Mouse (Mus musculus) megakaryocyte, adult 5-6 weeks (primary cell): ENCODE measurements at regions not wholly inside any gene's neighbourhood (a gene's known extent, or its start where the extent isn't known, plus 50 kb on each side); places are given as distances from the start of the nearest gene placed in this dataset.
A peak's percentile ranks its signal among the peaks of the same experiment; 100 is the strongest.

Experiments used
- ATAC-seq: 2 replicates; pipeline ENCODE4 v1.8.0; 2016; ENCODE audit warnings: mild to moderate bottlenecking, inconsistent platforms; ENCODE audit not compliant: poor library complexity, severe bottlenecking

DNA sequence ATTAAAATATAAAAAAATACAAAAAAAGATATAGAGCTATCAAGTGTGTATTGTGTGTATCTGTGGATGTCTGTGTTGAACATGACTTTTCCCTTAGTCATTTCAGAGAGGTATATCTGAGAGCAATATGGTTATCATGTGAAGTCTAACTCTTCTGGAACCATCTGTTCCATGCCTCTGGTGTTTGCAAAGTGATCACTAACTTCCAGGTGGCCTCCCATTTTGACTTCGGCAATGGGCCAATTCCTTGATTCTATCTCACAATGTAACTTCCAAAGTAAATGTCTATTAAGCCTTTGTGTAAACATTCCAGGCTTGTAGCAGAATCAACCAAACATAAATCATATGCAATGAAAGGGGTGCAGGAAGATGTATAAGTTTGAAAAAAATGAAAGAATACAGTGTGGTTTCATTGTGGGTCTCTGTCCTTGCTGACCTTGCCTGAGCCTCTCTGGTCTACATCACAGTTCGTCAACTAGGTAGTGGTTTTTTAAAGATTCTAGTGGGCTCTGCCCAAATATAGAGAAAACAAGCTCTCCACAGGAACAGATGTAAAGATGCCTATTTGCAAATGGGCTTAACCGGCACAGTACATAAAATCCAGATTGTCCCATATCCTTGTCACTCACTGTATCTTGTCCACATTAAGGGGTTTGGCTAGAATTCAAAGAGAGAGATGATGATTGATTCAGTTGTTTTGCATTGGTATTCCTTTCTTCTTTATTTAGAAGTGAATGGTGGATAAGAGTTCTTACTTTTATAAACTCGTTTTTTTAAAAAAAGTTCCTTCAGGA, 185.2 kb upstream of the Jag1 start:
- no peak for ATAC-seq

DNA sequence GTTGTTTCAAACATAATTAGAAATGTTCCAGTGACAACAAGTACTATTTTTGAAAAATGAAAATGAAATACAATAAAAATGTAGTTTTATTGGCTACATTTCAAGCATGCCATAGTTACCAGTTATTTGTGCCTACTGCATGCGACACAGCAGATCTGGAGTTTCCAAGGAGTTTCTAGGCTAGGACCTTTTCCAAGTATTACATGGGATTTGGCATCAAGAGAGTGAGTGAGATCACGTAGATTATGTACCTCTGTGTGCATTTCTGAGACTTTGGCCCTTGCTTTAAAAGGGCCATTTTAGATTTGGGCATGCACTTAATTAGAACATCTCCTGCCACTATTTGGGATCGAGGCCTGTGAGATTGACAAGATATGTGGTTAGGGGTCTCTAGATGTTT, 172.8 kb upstream of the Jag1 start:
- no peak for ATAC-seq

DNA sequence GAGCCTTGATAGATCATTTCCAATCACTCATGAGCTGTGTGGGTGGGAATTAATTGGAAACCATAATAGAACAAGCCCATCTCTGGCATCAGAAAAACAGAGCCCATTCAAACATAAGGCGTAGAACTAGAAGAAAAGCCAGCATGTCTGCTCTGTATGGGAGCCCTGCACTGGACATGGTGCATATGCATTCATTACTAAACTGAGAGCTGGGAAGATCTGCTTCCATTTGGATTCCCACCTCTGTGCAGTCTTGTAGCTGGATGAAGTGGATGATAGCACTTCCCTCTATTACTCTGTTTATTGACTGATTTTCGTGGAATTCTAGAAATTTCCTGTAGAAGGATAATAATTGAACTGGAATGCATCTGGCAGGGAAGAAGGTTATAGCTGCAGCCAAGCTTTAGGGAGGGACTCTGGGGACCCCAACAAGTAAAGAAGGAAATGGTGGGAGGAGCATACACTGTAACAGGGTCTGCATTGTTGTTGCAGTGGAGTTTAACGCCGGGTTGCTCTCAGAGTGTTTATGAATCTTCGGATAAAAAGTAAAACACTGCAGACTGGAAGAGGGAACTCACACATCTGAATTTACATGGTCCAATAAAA, 155.2 kb upstream of the Jag1 start:
- ATAC-seq, result no peak

DNA sequence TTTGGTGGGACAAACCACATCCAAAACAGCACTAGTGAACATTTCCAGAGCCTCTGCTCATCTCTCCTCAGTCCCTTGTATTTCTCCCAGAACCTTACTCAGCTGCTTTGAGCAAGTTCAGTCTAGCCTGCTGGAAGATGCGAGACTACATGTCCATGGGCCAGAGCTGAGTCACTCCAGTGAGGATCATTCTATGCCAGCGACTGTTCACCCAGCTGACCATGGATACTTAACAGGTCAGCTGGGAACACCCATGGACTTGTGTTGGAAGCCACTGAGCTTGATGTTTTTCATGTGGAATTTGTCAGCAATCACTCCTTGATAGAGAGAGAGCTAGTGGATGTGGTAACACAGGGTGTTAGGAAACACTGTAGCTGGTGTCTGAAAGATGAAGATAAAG, 146.5 kb upstream of the Jag1 start:
- ATAC-seq, result no peak

DNA sequence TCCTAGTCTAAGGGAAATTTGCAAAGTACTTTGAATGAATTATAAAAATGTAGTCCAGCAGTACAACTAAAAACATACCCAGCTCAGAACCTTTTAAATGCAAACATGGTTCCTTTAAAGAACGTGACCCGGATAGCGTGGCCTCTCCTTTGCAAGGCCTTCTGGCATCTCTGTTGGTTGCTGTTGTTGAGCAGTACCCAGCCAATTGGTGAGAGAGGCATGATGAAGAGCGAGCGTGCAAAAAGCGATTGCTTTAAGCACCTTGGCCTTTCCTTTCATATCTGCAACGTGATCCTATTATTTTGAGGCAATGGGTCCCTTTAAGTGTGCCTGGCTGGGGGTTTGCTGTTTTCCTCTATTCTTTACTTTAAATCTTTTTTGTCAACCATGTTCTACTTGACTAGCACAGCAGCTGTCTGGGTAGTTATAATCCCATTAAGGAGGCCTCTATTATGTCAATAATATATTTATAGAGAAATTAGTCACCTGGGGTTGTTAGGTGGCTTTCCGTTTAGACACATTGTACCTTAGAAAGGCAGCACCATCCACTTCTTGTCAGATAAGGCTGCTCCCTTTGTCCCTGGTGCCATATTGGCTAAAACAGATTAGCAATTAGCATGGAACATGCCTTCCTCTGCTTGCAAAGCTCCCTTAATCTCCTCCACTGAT, 141.5 kb upstream of the Jag1 start:
- no peak for ATAC-seq

DNA sequence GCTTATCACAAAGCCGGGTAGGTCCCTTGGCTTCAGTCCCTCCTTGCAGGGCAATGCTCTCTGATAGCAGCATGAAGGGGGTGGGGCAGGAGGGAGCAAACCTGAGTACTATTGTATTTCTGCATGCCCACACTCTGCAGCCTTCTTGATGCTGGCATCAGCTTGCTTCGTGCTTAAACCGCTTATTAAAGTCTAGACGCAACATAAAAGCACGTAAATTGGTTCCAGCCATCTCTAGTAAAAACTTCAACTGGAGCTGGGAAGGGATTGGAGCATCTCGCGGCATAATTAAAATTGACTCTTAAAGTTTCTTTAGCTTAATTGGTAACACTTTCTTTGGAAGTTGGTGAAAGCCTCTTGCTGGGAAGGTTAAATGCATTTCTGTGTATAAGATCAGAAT, 131.5 kb upstream of the Jag1 start:
- ATAC-seq, result no peak

DNA sequence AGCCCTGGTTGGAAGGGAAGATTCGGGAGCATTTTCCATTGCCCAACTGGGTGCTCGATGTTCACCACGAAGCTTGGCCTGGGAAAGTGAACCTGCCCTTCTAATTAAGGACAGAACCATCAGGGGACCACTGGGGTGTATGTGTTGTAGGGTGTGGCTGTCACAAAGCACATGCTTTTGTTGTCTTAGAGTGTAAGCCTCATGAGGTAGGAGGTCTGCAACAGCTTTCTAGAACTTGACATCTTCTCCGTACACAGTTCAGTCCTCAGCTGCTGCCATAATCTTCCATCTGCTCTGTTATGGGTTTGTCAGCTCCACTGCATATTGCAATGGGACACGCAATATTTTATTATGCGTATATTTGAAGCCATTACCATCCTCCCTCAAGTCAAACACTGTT, 127.9 kb upstream of the Jag1 start:
- ATAC-seq, result no peak

DNA sequence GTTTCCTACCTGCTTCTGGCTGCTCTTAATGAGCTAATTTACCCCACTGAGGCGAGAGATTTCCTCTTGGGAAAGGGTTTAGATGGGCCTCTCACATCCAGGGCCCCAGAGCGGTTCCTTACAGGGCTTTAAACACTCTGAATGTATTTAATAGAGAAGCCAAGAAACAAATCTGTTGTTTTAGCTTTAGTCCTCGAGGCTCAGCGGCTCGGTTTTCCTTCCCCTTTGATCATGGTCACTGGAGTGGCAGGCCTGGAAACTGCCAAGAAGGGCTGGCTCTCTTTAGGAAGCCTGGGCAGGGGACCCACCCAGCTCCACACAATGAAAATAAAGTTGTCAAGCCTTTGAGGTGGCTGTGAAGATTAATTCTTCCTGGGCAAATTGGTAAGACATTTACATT, 127.5 kb upstream of the Jag1 start:
- ATAC-seq, result no peak

DNA sequence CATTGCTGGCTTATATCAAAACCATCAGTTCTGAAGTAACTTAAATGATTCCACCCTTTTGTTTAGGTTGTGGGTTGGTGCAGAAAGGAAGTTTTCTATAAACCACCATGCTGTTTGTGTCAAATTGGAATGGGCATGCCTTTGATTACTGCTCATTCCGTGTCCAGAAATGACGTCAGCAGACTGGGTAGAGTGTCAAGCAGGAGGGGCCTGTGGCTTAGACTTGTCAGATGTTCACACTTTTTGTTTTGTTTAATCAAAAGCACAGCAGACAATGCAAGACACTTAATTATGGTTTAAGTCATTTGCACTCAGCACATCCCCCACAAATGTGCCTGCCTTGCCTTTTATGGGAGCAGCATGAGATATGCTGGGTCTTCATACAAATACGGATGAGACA, 120.5 kb upstream of the Jag1 start:
- ATAC-seq, result no peak

DNA sequence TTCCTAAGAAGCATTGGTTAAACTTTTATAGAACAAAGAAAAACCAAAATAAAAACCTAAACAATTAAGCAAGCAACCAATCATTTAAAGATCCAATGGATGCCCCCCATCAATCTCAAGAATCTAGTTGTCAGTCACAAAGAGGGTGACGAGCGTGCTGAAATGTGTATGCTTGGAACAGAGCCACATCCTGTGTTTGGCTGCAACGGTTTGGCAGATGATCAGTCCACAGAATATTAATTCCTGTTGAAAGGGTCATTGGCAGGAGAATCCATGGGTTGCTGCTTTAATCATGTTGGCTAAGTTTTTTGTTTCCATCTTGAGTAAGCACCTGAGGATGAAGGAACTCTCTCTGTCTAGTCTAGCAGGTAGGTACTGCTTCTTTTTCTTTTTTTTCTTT, 117.5 kb upstream of the Jag1 start:
- ATAC-seq, result no peak

DNA sequence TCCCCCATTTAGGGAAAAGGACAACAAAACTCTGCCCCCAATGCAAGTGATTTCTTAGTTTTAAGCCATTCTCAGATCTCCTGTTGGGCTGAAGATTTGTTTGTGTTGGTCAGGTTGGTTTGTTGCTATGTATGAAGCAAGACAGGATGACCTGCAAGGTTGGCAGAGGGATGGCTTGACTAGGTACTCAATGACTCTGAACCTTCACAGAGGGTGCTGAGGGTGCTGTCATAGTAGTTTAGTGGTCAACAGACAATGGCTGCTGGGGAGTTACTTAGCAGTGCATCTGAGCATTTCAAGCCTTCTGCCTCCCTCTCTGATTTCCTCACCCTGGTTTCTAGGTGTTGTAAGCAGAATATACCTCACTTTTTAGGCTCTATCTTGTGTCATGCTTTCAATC, 114.7 kb upstream of the Jag1 start:
- no peak for ATAC-seq

DNA sequence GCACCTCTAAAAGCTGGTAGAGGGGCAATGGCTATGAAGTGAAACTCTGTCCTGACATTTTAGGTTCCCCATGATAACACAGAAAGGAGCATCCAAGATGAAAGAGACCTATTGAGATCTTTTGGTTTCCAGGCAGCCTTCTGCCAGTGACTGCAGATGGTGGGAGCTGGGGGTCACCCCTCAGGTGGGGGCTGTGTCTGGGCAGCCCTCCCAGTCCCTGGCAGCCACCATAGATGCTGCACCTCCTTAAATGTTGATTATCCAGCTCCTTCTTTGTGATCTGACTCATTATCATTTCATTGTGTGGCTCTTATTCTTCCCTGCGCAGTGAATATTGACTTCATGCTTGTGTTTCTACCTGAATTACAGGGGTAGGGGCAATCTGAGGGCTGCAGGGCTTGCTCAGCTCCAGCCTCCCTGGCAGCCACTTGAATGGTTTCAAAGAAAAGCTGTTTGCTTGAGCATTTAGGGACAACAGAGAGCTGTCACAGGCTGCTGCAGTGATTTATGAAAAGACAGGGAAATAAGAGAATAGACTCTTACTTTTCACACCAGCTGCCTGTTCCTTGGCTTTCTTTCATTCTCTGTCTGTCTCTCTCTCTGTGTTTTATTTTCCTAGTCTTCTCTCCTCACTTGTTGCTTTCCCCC, 113.1 kb upstream of the Jag1 start:
- ATAC-seq, result no peak

DNA sequence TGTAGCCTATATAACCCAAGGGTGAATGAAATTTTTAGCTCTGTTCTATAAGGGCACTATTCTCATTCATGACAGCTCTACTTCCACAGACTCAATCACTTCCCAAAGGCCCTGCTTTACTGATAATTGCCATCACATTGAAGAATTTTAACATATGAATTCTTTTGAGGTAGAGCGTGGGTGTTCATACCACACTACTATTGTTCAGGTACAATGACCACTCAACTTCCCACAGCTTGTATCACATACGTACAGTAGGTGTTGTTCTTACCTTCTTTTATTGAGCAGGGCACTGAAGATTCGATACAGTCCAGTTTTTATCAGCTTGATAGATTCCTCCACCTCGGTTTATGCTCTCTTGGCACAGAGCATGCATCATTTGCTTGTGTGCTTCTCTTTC, 111.1 kb upstream of the Jag1 start:
- no peak for ATAC-seq

DNA sequence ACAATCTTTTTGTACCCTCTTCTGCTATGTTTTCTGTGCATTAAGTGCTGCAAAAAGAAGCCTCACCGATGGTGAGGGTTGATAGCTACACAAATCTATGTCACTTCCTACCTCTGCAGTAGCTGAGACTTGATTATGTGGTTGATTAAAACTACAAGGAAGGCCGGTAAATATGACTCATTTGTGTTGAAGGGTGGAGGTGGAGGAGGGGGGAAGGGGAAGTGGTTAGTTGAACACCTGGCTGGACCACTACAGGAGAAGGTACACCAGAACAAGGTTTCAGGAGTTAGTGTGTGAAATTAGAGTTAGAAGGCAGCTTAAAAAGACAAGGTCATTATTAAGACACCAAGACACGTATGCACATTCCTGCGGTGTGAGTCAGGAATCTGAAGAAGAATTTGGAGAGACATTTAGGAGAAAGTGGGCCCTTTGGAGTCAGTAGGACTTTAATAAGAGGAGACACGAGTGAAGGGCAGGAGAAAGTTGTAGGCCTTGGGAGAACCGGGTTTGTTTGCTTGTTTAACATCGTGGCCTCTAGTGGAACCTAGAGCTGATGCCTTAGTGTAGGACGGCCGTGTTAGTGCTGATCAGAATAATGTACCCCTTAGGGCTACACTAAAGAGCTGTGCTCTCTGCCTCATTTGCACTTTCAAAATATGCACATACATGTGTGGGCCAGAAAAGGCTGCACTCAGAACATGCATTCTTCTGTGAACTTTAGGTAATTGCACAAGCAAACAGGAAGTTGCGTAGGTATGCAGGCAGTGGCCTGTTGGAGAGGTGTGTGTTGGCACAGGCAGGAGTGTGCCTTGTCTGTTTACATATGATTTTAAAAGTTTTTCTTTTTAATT, 108.5 kb upstream of the Jag1 start:
- ATAC-seq, result 0 out of 2 replicates have a peak, but pooled peaks have one; percentile 12

DNA sequence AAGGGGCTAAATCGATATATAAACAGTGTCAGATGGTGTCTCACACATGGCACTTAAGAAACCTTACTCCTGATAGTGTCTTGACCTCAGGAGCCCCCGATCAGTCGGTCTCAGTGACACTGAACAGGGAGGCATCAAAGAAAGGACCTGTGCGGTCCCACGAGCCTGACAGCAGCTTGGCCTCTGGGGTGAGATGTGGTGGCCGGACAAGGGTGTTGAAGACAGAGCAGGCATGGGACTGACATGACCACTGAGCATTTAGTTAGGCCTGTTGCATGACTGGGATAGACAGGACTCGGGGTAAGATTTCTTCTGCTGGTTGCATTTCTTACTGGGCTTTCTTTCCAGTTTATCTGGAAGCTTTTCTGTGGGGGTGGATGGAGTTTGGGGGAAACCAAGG, 99.3 kb upstream of the Jag1 start:
- no peak for ATAC-seq

DNA sequence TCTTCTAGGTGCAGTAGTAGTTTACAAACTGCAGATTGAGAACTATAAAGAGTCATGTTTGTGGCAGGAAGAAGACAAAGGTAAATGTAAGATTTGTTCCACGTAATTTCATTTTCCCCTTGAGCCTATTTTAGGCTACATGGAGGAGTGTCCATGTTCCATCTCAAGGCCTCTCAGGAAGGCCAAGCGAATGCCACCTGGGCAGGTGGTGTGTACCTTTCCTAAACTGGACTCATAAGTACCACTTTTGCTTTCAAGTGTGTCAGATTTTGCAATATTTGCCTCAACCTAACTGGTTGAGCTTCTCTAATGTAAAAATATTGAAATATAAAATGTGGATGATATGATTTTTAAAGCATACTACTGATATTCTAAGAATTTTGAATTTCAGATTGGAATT, 91.4 kb upstream of the Jag1 start:
- ATAC-seq, result no peak

DNA sequence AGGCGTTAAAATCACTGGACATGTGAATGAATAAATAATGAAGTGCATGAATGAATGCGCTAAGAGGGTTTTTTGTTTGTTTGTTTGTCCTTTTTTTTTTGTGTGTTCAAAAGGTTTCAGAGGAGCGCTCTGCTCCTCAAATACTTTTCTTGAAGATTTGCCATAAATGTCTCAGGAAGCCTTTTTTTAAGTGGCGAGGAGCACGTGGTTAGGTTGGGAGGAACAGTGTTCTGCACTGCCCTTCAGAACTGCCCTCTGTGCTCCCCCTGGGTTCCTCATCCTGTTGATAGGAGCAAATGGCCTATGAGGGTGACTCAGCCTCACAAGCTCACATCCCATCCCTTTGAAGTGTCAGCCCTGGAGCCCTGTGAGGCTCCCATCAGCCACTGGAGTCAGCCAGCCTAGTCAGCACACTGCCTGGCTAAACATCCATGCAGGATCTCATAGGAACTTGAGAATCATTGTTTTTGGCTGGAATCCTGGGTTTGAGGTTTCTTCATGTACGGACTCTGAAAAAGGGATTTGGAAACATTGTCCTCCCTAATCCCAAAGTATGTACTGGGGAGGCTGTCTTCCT, 87.9 kb upstream of the Jag1 start:
- ATAC-seq, result no peak

DNA sequence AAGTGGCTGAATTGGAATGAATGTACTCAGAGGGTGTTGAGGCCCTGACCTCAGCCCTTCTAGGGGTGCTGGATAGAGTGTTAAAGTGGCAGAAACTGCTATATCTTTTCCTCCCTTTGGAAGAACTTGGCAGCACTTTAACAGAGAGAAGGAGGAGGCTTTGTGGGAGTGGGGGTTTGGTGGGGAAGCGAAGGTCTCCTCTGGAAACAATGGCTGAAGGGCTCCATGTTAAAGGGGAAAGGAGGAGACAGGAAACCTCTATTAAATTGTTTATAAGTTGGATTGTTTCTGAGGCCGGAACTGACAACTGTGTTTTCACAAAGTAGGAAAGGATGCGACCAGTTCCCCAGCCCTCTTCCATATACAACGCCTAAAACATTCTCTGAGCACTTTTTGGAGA, 83.7 kb upstream of the Jag1 start:
- no peak for ATAC-seq

DNA sequence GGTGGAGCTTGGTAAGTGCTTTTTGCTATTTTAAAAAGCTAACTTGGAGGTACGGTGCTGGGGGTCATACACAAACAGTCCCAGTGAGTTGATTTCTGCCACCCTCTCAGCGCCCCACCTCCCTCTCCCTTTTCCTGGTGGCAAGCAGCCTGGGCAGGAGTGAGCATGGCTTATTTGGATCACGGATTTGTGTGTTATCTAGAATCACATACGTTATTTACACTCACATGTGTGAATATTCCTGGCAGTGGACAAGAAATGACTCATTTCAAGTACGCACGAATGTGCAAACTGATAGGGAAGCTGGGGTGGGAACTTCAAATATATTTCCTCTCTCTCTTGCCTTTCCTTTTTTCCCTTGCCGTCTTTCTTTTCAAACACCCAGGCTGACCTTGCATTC, 75.7 kb upstream of the Jag1 start:
- ATAC-seq, result no peak

DNA sequence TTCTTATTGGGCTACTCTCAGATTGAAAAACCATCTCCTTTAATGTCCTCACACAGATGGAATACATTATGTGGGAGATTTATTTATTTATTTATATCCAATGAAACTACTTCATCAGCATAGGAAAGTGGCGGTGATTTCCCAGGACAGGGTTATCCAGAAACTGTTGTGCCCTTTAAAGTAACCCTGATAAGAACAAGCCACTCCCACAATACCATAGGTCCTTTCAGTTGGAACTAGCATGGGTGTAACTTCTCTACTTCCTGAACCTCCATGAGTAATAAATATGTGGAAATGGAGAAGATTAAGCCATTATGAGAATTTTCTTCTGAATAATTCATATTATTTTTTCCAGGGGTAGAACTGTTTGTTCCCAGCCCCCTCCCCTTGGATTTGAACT, 52.7 kb upstream of the Jag1 start:
- no peak for ATAC-seq

DNA sequence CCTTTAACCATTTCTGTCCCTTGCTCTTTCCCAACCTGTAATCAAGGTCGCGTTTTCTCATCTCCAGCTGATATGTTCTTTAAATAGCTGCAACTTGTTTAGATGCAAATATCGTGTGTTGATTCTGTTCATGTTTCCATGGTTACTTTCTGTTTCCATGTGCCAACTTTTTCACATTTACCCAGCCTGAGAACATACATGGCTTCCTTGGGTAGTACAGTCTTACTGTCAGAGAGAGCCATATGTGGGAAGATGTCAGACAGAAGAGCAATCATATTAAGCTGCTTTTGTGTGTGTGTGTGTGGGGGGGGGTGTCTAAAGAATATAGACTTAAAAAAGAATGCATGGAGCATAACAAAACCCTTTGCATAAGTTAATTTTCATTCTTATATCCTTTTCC, 52.2 kb upstream of the Jag1 start:
- no peak for ATAC-seq
